Mouse (Mus musculus) gastrocnemius, postnatal 4 days (tissue): ENCODE data around the gene Ddx23. TPM values are rescaled to one million over a fixed set of nuclear protein-coding genes. Genes with fewer than 3 reads are reported as not detected.

Experiments
- DNase-seq, 2 experiments: peaks; one replicate each; pipeline ENCODE4 v3.0.0; 2021 to 2022; ENCODE audit warnings: low spot score in 2 of 2, mixed read lengths in 2 of 2
- total RNA-seq, 2 experiments: library from RNA; stranded (reverse); gene quantifications; 2 replicates each; pipeline ENCODE4 v1.2.3; 2021

Gene Ddx23
- total RNA-seq, 2 experiments from 2014 or later, result 62.5 to 67.3 TPM

GRCm38 (mm10) chr15:98675634-98676250 is 13.0 kb upstream of the Ddx23 start:
- DNase-seq, result no peak

DNA sequence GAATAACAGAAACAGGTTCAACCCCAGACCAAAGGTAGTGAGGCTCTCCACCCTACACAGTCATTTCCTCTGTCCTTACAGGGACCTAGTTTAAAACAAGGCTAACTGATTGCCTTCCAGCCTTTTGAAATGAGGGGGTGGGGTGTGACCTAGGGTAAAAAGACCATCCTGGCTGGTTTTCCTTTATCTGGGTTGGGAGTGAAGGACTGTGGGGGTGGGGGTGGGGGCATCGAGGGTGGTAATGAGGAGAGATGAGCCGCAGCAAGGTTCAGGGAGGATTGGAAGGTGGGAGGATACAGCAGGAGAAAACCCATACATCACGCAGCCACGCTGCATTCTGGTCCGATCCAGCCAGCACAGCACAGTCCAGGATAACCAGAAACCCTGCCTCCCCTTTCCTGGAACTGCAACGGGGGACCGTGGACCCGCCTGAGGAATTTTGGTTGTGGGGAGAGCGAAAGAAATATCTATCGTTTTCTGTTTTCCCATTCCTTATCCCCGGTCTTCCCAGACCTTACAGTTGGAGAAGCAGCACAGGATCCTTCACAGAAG is 12.4 kb upstream of the Ddx23 start:
- DNase-seq, result no peak

- no peak for DNase-seq
These were observed 11.7 kb upstream of the Ddx23 start for GRCm38 (mm10) chr15:98674284-98674993.

- no peak for DNase-seq
These were observed 11.0 kb upstream of the Ddx23 start for GRCm38 (mm10) chr15:98673732-98674131.

DNA sequence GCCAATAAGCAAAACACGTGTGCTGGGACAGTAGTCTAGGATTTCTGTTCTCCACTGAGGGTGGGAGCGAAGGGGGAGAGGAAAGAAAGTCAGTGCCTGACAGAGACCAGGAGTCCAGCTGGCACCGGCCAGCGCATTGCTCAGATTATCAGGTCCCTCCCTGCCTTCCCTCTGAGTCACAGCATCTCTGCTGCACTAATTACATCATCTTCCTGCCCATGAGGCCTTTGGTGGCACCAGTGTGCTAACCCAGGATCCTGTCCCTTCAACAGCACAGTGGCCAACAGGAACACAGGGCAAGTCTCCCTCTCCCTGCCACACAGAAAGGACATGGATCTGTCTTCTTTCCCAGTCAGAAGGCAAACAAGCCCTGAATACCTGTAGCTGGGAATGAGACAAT is 9.9 kb upstream of the Ddx23 start:
- DNase-seq, result no peak

DNA sequence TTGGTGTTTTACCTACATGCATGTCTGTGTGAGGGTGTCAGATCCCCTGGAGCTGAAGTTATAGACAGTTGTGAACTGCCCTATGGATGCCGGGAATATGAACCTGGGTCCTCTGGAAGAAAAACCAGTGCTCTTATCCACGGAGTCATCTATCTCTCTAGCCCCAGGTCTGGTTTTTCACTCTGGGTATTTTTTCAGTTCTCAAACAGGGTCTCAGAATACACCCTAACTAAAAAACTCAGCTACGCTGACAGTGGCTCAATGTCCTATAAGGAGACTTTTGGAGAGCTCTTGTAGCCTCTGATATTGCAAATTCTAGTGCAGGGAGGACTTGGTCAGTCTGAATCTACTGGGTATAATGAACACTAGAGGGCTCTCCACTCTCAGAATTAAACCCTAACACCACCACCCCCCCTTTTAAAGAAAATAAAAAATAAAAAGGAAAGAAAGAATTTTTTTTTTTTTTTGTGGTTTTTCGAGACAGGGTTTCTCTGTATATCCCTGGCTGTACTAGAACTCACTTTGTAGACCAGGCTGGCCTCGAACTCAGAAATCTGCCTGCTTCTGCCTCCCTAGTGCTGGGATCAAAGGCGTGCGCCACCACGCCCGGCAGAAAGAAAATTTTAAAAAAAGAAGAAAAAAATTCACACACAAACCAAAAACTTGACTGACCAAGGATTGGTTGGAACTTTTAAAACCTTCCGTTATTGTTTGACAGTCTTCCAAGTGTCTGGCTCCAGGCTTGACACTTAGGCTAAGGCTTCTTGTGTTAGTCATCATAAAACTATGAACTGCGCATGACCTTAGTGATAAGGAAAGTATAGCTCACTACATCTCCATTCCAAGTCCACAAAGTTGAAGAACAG is 1.6 kb upstream of the Ddx23 start:
- no peak for DNase-seq

DNA sequence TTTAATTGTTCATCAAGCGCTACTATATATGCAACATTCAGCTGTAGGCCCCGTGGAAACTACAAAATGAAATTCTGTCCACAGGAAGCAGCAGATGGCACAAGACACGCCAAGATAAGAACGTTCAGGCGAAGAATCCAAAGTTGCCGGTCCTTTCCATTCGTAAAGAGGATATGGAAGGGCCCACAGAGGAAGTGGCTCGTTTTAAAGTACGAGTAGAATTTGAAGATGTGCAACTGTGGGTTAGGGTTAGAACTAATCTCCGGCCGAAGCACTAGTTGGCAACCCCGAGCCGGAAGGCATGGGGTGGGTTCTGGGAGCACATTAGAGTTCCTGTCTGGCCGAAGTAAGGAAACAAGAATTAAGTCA is 512 bp downstream of the Ddx23 start:
- no peak for DNase-seq

DNA sequence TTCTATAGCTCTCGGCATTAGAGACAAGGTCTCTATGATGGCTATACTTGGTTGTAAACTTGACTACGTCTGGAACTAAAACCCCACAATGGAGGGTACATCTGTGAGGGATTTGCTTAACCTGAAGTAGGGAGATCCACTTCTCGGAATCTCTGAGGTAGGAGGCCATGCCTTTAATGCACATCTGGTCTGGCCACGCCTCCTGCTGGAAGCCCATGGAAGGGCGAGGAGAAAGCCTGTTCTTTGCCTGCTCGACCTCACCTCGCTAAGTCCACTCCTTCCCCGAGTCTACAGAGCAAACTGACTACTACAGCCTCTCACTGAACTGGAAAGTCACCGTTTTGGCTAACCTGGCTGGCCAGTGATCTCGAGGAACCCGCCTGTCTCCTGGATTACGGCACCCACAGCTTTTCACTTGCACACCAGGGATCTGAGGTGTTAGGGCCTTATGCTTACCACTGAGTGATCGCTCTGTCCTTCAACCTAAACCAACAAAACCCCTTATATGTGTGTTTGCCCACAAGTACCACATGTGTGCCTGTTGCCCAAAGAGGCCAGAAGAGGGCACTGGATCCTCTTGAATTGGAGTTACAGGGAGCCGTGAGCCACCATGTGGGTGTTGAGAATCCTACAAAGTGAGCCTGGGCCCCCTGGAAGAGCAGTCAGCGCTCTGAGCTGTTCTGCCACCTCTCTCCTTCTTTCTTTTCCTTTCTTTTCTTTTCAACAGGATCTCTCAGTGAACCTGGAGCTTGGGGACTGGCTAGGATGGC is 5.5 kb downstream of the Ddx23 start:
- no peak for DNase-seq

DNA sequence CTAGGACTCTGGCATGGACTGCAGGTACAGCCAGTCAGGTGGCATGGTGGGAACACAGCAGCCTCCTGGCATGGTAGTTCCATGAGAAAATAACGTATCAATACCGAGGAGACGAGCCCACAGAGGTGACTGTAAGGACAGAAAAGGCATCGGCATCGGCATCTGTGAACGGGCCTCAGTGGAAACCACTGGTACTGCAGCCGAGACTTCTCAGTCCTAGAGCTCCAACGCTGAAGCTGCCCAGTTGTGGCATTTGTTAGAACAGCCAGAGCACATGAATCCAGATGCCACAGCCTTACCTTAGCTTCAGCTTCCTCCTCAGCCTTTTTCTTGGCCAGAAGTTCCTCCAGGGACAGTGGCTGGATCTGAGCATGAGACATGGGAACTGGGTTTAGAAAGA is 10.5 kb downstream of the Ddx23 start:
- no peak for DNase-seq

- DNase-seq, result no peak
These were observed 11.3 kb downstream of the Ddx23 start for GRCm38 (mm10) chr15:98651431-98651830.

DNA sequence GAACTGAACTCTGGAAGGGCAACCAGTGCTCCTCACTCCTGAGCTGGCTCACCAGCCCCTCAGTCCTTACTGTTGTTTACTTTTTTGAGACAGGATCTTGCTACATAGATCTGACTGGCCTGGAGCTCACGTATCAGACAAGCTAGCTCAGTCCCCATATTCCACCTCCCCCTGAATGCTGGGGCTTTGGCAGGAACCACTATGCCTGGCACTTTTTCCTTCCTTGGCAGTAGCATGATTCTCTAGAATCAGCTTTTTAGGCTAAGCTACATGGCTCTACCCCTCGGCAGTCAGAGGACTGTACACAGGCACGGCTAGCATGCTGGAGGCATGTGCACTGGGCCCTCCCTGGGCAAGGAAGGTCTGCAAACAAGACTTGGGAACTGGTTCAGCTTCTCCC is 14.6 kb downstream of the Ddx23 start:
- DNase-seq, result no peak

GRCm38 (mm10) chr15:98647308-98647707 is 15.4 kb downstream of the Ddx23 start:
- no peak for DNase-seq

DNA sequence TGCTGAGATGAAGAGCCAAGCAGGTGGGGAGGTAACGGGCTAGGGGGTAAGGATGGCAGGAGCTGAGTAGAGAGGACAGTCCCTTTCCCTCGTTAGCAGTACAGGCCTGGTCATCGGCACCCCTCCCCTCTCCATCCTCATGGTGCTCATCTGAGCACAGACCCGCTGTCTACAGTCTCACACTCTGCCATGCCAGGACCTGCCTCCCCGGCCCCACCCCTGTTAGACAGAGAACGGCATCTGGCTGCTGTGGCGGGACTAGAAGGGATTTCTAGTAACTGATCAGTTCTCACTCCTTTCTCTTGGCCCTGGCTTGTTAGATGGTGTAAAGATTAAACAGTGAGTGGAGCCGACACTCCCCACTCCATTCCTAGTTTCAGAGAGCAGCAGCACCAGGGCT is 16.0 kb downstream of the Ddx23 start:
- DNase-seq, result no peak

DNA sequence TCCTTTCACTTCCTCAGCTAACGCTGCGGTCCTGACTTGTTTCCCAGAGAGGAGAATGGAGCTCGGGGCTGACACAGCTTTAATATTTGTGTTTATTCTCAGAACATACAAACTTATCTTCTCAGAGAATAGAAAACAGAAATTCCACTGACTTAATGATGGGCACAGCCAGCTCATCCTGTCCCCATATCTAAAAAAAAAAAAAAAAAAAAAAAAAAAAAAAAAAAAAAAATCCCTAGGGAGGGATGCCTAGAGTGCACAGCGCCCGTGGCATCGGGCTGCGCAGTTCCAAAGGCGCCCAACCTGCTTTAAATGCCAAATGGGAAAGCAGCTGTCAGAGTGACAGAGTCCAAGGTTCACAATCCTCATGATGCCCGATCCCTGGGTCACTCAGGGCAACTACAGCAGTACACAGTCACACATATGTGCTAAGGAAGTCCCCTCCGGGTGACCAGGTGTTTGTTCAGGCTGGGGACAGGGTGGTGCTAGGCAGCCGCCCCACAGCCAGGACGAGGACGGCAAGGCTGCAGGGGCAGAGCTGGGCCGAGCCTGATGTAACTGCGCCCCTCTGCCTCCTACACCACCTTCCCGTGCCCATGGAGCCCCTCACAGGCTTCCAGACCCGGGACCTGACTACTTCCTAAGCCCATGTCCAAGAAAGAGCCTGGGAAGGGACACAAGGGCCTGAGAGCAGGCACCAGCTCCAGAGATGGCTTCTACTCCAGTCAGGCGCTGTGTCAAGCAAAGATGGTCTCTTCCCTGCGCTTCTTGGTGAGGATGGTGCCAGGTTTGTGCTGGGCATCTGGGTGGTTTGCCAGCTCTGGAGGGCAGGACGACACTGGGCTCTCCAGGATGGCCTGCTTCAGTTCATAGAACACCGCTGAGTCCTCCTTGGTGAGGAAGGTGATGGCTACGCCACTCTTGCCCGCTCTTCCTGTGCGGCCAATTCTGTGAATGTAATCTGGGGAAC is 17.4 kb downstream of the Ddx23 start:
- no peak for DNase-seq

- no peak for DNase-seq
These were observed 18.3 kb downstream of the Ddx23 start for GRCm38 (mm10) chr15:98644406-98644805.

- DNase-seq, result no peak
These were observed 22.5 kb downstream of the Ddx23 start for GRCm38 (mm10) chr15:98640157-98640556.

DNA sequence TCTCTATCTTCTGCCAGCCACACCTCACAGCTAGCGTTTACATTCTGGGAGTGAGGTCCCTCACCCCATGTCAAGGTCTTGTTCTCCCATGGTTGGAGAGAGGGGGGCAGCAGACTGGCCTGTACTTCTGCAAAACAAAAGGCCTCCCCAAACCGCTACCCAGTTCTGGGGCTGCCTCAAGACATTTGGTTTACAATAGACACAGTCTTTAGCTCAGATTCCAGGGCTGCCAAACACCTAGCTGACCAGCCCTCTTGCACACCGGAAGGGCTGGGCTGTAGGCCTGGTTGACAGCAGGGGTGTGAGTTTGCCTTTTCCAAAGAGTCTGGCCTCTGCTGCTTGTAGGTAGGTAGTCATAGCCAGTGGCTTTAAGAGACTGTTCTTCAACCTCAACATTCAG is 25.5 kb downstream of the Ddx23 start:
- DNase-seq, result no peak

DNA sequence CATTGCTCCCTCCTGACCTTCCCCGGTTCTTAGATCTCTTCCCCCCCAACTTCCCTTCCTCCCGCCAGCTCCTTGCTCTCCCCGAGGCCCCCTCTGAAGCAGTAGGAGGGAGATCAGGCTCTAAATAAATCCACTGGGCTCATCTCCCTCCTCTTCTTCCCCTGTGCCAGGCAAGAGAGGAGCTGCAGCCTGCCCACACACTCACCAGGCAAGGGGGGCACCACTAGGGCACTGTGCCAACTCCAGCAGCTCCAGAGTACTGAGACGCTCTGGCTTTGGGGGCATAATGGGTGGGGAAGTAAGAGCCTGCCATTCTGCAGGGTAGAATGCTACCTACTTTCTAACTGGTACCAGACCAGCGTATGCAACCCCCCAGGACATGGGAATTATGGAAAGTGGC is 26.2 kb downstream of the Ddx23 start:
- DNase-seq, result no peak

DNA sequence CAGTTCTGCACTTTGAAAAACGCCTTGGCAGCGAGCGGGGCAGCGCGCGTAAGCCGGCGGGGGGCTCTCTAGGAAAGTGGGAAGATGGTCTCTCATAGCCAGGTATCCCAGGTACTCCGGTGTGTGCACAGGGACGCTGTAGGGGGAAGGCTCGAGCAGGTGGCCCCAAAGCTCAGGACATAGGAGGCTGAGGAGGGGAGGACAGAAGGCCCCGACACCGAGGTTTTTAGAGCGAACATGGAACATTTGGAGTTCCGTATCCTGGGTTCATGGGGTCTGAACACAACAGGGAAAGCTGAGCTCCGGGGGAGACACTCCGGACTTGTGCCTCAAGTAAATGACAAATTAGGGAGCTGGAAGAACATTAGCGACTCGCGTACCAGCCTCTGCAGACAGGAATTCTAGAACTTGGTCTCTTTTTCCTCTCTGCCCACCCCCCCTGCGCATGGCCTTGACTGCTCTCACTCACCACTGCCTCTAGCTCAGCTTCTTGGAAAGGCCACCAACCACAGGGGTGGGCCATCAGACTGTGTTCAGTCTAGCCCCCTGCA is 27.3 kb downstream of the Ddx23 start:
- no peak for DNase-seq
